7 mouse cellular contexts compared by ENCODE assay signal in the genomic region with DNA sequence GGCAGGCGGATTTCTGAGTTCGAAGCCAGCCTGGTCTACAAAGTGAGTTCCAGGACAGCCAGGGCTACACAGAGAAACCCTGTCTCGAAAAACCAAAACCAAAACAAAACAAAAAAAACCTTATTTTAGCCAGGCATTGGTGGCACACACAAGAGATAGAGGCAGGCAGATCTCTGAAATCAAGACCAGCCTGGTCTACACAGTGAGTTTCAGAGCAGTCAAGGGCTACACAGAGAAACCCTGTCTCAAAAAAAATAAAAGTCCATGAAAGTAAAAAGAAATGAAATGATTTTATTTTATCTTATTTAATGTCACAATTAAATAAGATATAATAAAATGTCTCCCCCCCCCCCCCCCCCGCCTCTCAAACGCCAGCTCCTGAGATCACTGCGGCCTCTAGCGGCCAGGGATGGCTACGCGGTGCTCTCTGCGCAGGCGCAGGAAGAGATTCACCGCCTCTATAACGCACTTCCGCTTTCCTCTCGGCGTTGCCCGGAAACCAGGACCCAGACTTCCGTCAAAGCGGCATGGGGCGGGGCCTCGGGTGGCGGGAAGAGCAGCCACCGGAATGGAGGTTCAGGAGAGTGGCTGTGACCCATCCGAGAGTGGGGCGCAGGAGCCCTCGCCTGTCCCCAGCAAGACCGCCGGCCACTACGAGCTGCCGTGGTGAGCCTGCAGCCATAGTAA. TPM values are rescaled to one million over a fixed set of nuclear protein-coding genes. Genes with fewer than 3 reads are reported as not detected.
A peak's percentile ranks its signal among the peaks of the same experiment; 100 is the strongest.
DNase-seq lines count a peak whose midpoint lies in the region; ATAC-seq lines count a peak whose summit lies in the region.

No protein-coding gene starts in this region.

- no peaks in the 10 kb centered on the region for H3K9me3 ChIP-seq in embryonic facial prominence, embryonic 10.5 days
- no peaks in the 10 kb centered on the region for H3K9me3 ChIP-seq in limb, embryonic 11.5 days (ENCODE audit: control insufficient read depth, low read length)
- H3K9me3 ChIP-seq in midbrain, embryonic 14.5 days (ENCODE audit: control insufficient read depth, low read length) = no peaks in the 10 kb centered on the region

- peak; percentile 91 for ATAC-seq in limb, embryonic 11.5 days (ENCODE audit: insufficient number of reproducible peaks, low FRiP score, low TSS enrichment, low read depth)
- ATAC-seq in midbrain, embryonic 14.5 days (ENCODE audit: low FRiP score, low TSS enrichment) = peak; percentile 92

- peak overlapping the region; percentile 90 for H3K27ac ChIP-seq in embryonic facial prominence, embryonic 10.5 days (replicated peaks)
- H3K27ac ChIP-seq in limb, embryonic 11.5 days (replicated peaks; ENCODE audit: low read depth, low read length) = no peak overlapping the region
- no peak overlapping the region for H3K27ac ChIP-seq in midbrain, embryonic 14.5 days (replicated peaks; ENCODE audit: low read depth, low read length)

- H3K4me3 ChIP-seq in embryonic facial prominence, embryonic 10.5 days = peak overlapping the region; percentile 92
- H3K4me3 ChIP-seq in limb, embryonic 11.5 days (ENCODE audit: low read depth, low read length) = peak overlapping the region; percentile 62
- H3K4me3 ChIP-seq in midbrain, embryonic 14.5 days (replicated peaks; ENCODE audit: low read depth, low read length) = peak overlapping the region; percentile 72

- no peaks in the 10 kb centered on the region for H3K27me3 ChIP-seq in embryonic facial prominence, embryonic 10.5 days (replicated peaks; ENCODE audit: low read depth, poor library complexity, severe bottlenecking)
- H3K27me3 ChIP-seq in limb, embryonic 11.5 days (ENCODE audit: control insufficient read depth, insufficient read depth, low read length) = no peaks in the 10 kb centered on the region
- H3K27me3 ChIP-seq in midbrain, embryonic 14.5 days (ENCODE audit: control insufficient read depth, insufficient read depth, low read length) = no peaks in the 10 kb centered on the region

- peak overlapping the region; percentile 64 for H3K9ac ChIP-seq in limb, embryonic 11.5 days (ENCODE audit: low read length)
- peak overlapping the region; percentile 58 for H3K9ac ChIP-seq in midbrain, embryonic 14.5 days (replicated peaks; ENCODE audit: low read length)

- H3K4me2 ChIP-seq in limb, embryonic 11.5 days (ENCODE audit: low read depth, severe bottlenecking) = peak overlapping the region; percentile 90
- peak overlapping the region; percentile 76 for H3K4me2 ChIP-seq in midbrain, embryonic 14.5 days (ENCODE audit: low read length)

- peak; percentile 97 for DNase-seq in adrenal gland, postnatal 10 days
- DNase-seq in embryonic facial prominence, embryonic 10.5 days (ENCODE audit: low spot score) = peak; percentile 96
- DNase-seq in heart, adult 11 months = peak; percentile 99
- DNase-seq in kidney, adult 18-20 months = peak; percentile 98
- peak; percentile 97 for DNase-seq in limb, embryonic 11.5 days (ENCODE audit: low spot score)
- peak; percentile 99 for DNase-seq in midbrain, embryonic 14.5 days
- peak; percentile 94 to 97 for DNase-seq in spleen, adult 18-20 months

- WGBS in embryonic facial prominence, embryonic 10.5 days = 7% methylated on average over 30 of the region's 30 CpGs
- 7% methylated on average over 30 of the region's 30 CpGs for WGBS in limb, embryonic 11.5 days
- 7% methylated on average over 30 of the region's 30 CpGs for WGBS in midbrain, embryonic 14.5 days

- H3K36me3 ChIP-seq in embryonic facial prominence, embryonic 10.5 days (replicated peaks) = peaks cover 26% of the 10 kb centered on the region
- peaks cover 3% of the 10 kb centered on the region; the same call in 1 of the 2 replicates for H3K36me3 ChIP-seq in limb, embryonic 11.5 days (ENCODE audit: control insufficient read depth, insufficient read depth, low read length)
- H3K36me3 ChIP-seq in midbrain, embryonic 14.5 days (ENCODE audit: control insufficient read depth, insufficient read depth, low read length) = peaks cover 8% of the 10 kb centered on the region; the same call in 1 of the 2 replicates

- H3K4me1 ChIP-seq in embryonic facial prominence, embryonic 10.5 days = peaks cover 12% of the 10 kb centered on the region
- H3K4me1 ChIP-seq in limb, embryonic 11.5 days (ENCODE audit: control insufficient read depth, insufficient read depth, low read length) = peaks cover 8% of the 10 kb centered on the region; the same call in 1 of the 2 replicates
- peaks cover 6% of the 10 kb centered on the region; the same call in 1 of the 2 replicates for H3K4me1 ChIP-seq in midbrain, embryonic 14.5 days (ENCODE audit: control insufficient read depth, insufficient read depth, low read length)

RNA-seq across cellular contexts. Expression of gene Rfc2, which starts 1.2 kb away (rescaled TPM):
- 10 to 100 TPM; 51.1 to 56.7 TPM for total RNA-seq in adrenal gland, postnatal 10 days (2021)
- polyA plus RNA-seq in embryonic facial prominence, embryonic 10.5 days (2016; fragmentation: Nextera tagmentation; extraction: Ambion mirVana) = 414 and 415 TPM in 2 replicates
- polyA plus RNA-seq in limb, embryonic 11.5 days (2014; fragmentation: Nextera tagmentation; extraction: Ambion mirVana) = 395 and 420 TPM in 2 replicates
- 165 and 191 TPM in 2 replicates for polyA plus RNA-seq in midbrain, embryonic 14.5 days (2014; fragmentation: Nextera tagmentation; extraction: Ambion mirVana)

RNA-seq across cellular contexts. Expression of gene Syna, which starts 22.4 kb away (rescaled TPM):
- total RNA-seq in adrenal gland, postnatal 10 days (2021) = not detected
- polyA plus RNA-seq in embryonic facial prominence, embryonic 10.5 days (2016; fragmentation: Nextera tagmentation; extraction: Ambion mirVana) = 0.10 TPM in 1 of 2 replicates, not detected in the other
- not detected in 2 replicates for polyA plus RNA-seq in limb, embryonic 11.5 days (2014; fragmentation: Nextera tagmentation; extraction: Ambion mirVana)
- 0.11 and 0.24 TPM in 2 replicates for polyA plus RNA-seq in midbrain, embryonic 14.5 days (2014; fragmentation: Nextera tagmentation; extraction: Ambion mirVana)

RNA-seq across cellular contexts. Expression of gene Clip2, which starts 30.1 kb away (rescaled TPM):
- 10 to 100 TPM; 21.8 to 24.1 TPM for total RNA-seq in adrenal gland, postnatal 10 days (2021)
- polyA plus RNA-seq in embryonic facial prominence, embryonic 10.5 days (2016; fragmentation: Nextera tagmentation; extraction: Ambion mirVana) = 5.8 and 6.8 TPM in 2 replicates
- 6.8 and 6.9 TPM in 2 replicates for polyA plus RNA-seq in limb, embryonic 11.5 days (2014; fragmentation: Nextera tagmentation; extraction: Ambion mirVana)
- 18.2 and 19.3 TPM in 2 replicates for polyA plus RNA-seq in midbrain, embryonic 14.5 days (2014; fragmentation: Nextera tagmentation; extraction: Ambion mirVana)

RNA-seq across cellular contexts. Expression of gene Lat2, which starts 32.5 kb away (rescaled TPM):
- total RNA-seq in adrenal gland, postnatal 10 days (2021) = 1 to 10 TPM; 3.8 to 4.3 TPM
- 3.4 and 3.7 TPM in 2 replicates for polyA plus RNA-seq in embryonic facial prominence, embryonic 10.5 days (2016; fragmentation: Nextera tagmentation; extraction: Ambion mirVana)
- 1.3 and 2.2 TPM in 2 replicates for polyA plus RNA-seq in limb, embryonic 11.5 days (2014; fragmentation: Nextera tagmentation; extraction: Ambion mirVana)
- polyA plus RNA-seq in midbrain, embryonic 14.5 days (2014; fragmentation: Nextera tagmentation; extraction: Ambion mirVana) = 1.5 and 2.7 TPM in 2 replicates

RNA-seq across cellular contexts. Expression of gene Eif4h, which starts 56.9 kb away (rescaled TPM):
- 100 to 1,000 TPM; 270 to 283 TPM for total RNA-seq in adrenal gland, postnatal 10 days (2021)
- 593 and 603 TPM in 2 replicates for polyA plus RNA-seq in embryonic facial prominence, embryonic 10.5 days (2016; fragmentation: Nextera tagmentation; extraction: Ambion mirVana)
- 551 and 553 TPM in 2 replicates for polyA plus RNA-seq in limb, embryonic 11.5 days (2014; fragmentation: Nextera tagmentation; extraction: Ambion mirVana)
- polyA plus RNA-seq in midbrain, embryonic 14.5 days (2014; fragmentation: Nextera tagmentation; extraction: Ambion mirVana) = 357 and 372 TPM in 2 replicates
